Mouse (Mus musculus) hindbrain, embryonic 14.5 days (tissue): ENCODE measurements around the gene Gys2. TPM values are rescaled to one million over a fixed set of nuclear protein-coding genes. Genes with fewer than 3 reads are reported as not detected.

Experiments
- ATAC-seq: fragments of 200-750 bp; cut with Nextera tagmentation; 2 replicates; pipeline ENCODE4 v1.8.0; 2017; ENCODE audit warnings: moderate number of reproducible peaks, mild to moderate bottlenecking, moderate TSS enrichment, moderate library complexity; ENCODE audit not compliant: low FRiP score
- DNase-seq: peaks from one replicate; pipeline ENCODE4 v3.0.0-alpha.2; 2015; ENCODE audit warnings: low spot score
- H3K27ac ChIP-seq: fragments of 300-500 bp; sonication (generic); 2 replicates; pipeline ENCODE4 v1.5.1; 2014; ENCODE audit warnings: mild to moderate bottlenecking, moderate library complexity
- H3K27me3 ChIP-seq: fragments of 300-500 bp; sonication (generic); 2 replicates; pipeline ENCODE4 v1.6.1; 2014; ENCODE audit warnings: mild to moderate bottlenecking, low read length, mixed read lengths; ENCODE audit not compliant: control insufficient read depth, insufficient read depth
- H3K36me3 ChIP-seq: fragments of 300-500 bp; sonication (generic); replicated peaks from 2 replicates; pipeline ENCODE4 v1.6.1; 2014; ENCODE audit not compliant: control insufficient read depth, insufficient read depth
- H3K4me1 ChIP-seq: fragments of 300-500 bp; sonication (generic); replicated peaks from 2 replicates; pipeline ENCODE4 v1.6.1; 2014; ENCODE audit warnings: antibody characterized with exemption, low read length, mixed read lengths; ENCODE audit not compliant: control insufficient read depth, insufficient read depth
- H3K4me2 ChIP-seq: fragments of 300-500 bp; sonication (generic); replicated peaks from 2 replicates; pipeline ENCODE4 v1.6.1; 2014; ENCODE audit warnings: mild to moderate bottlenecking, moderate library complexity
- H3K4me3 ChIP-seq: fragments of 300-500 bp; sonication (generic); replicated peaks from 2 replicates; pipeline ENCODE4 v1.5.1; 2014; ENCODE audit warnings: mild to moderate bottlenecking, low read length
- H3K9ac ChIP-seq: fragments of 300-500 bp; sonication (generic); 2 replicates; pipeline ENCODE4 v1.6.1; 2014
- H3K9me3 ChIP-seq: fragments of 300-500 bp; sonication (generic); 2 replicates; pipeline ENCODE4 v1.6.1; 2016; ENCODE audit warnings: low read length; ENCODE audit not compliant: control insufficient read depth
- WGBS: fragments of 180-500 bp; shearing (Covaris S2); extraction: QIAGEN DNeasy Blood & Tissue Kit; methylation state at CpG from one replicate; pipeline ENCODE4 v1.1.7; 2014; 5-methylcytosine and 5-hydroxymethylcytosine counted together
- polyA plus RNA-seq: library from polyadenylated mRNA; unstranded; fragments of >200 nt; fragmentation: Nextera tagmentation; extraction: Ambion mirVana; gene quantifications from 2 replicates; pipeline ENCODE4 v1.2.1, GENCODE M21; 2014

Gene Gys2
- polyA plus RNA-seq, 1 experiment from 2014 or later: 0.07 TPM

- DNase-seq (peak; percentile 98), ATAC-seq (peak; percentile 100)
- Histone ChIP-seq H3K27me3 (no peaks in the 10 kb centered on the region), H3K36me3 (no peaks in the 10 kb centered on the region), H3K9me3 (no peaks in the 10 kb centered on the region), H3K4me1 (peaks cover 8% of the 10 kb centered on the region), H3K27ac (0 out of 2 replicates have a peak within 1 kb of the TSS, but pooled peaks have one; percentile 38), H3K9ac (peak within 1 kb of the TSS; percentile 87), H3K4me2 (peak within 1 kb of the TSS; percentile 88), H3K4me3 (peak within 1 kb of the TSS; percentile 100)
- under 1% methylated on average over 79 of the region's 87 CpGs for WGBS
Measured at GRCm38 (mm10) chr6:142387011-142387754, 85.7 kb downstream of the Gys2 start, which contains the start of the genes Recql and Golt1b. Gene Recql (minus strand): TSS chr6:142387087. Gene Golt1b (plus strand): TSS chr6:142387221.

GRCm38 (mm10) chr6:142386285-142387010 is 86.5 kb downstream of the Gys2 start:
- Histone ChIP-seq H3K27ac (no peak overlapping the region), H3K4me3 (peak overlapping the region; percentile 100), H3K27me3 (no peaks in the 10 kb centered on the region), H3K4me2 (peak overlapping the region; percentile 83), H3K4me1 (peaks cover 8% of the 10 kb centered on the region), H3K9me3 (no peaks in the 10 kb centered on the region), H3K36me3 (no peaks in the 10 kb centered on the region), H3K9ac (peak overlapping the region; percentile 59)
- ATAC-seq (peak; percentile 87), DNase-seq (no peak)
- 7% methylated on average over 31 of the region's 31 CpGs for WGBS

- 94% methylated on average over 9 of the region's 9 CpGs for WGBS
- H3K27me3 ChIP-seq: no peaks in the 10 kb centered on the region
- no peak overlapping the region for H3K4me2 ChIP-seq
- H3K4me1 ChIP-seq: peaks cover 8% of the 10 kb centered on the region
- no peak overlapping the region for H3K27ac ChIP-seq
- H3K9me3 ChIP-seq: no peaks in the 10 kb centered on the region
- H3K36me3 ChIP-seq: no peaks in the 10 kb centered on the region
- DNase-seq (no peak), ATAC-seq (no peak)
- no peak overlapping the region for H3K9ac ChIP-seq
- no peak overlapping the region for H3K4me3 ChIP-seq
Measured at GRCm38 (mm10) chr6:142384521-142384920, 88.4 kb downstream of the Gys2 start.

- Histone ChIP-seq H3K4me2 (no peak overlapping the region), H3K9me3 (no peaks in the 10 kb centered on the region), H3K27ac (no peak overlapping the region), H3K4me1 (peaks cover 4% of the 10 kb centered on the region), H3K9ac (no peak overlapping the region), H3K27me3 (no peaks in the 10 kb centered on the region), H3K4me3 (no peak overlapping the region), H3K36me3 (peaks cover 8% of the 10 kb centered on the region)
- WGBS: 93% methylated on average over 7 of the region's 7 CpGs
- ATAC-seq (no peak), DNase-seq (no peak)
Measured at GRCm38 (mm10) chr6:142381615-142382014, 91.3 kb downstream of the Gys2 start.

GRCm38 (mm10) chr6:142379961-142380360 is 92.9 kb downstream of the Gys2 start:
- Histone ChIP-seq H3K9ac (no peak overlapping the region), H3K4me2 (no peak overlapping the region), H3K4me3 (no peak overlapping the region), H3K27me3 (no peaks in the 10 kb centered on the region), H3K9me3 (no peaks in the 10 kb centered on the region), H3K36me3 (peaks cover 24% of the 10 kb centered on the region), H3K27ac (no peak overlapping the region), H3K4me1 (no peaks in the 10 kb centered on the region)
- ATAC-seq (no peak), DNase-seq (no peak)
- 95% methylated on average over 6 of the region's 6 CpGs for WGBS

- WGBS: 94% methylated on average over 8 of the region's 8 CpGs
- no peak overlapping the region for H3K9ac ChIP-seq
- H3K4me2 ChIP-seq: no peak overlapping the region
Measured at GRCm38 (mm10) chr6:142378576-142379330, 94.2 kb downstream of the Gys2 start.

GRCm38 (mm10) chr6:142377081-142377480 is 95.8 kb downstream of the Gys2 start:
- DNase-seq: no peak
- no peaks in the 10 kb centered on the region for H3K4me1 ChIP-seq
- H3K27ac ChIP-seq: no peak overlapping the region
- H3K36me3 ChIP-seq: peaks cover 49% of the 10 kb centered on the region
- H3K27me3 ChIP-seq: no peaks in the 10 kb centered on the region
- WGBS: 56% methylated on average over 1 of the region's 1 CpGs
- no peak for ATAC-seq
- H3K9ac ChIP-seq: no peak overlapping the region
- no peak overlapping the region for H3K4me2 ChIP-seq
- H3K9me3 ChIP-seq: no peaks in the 10 kb centered on the region
- no peak overlapping the region for H3K4me3 ChIP-seq

More at GRCm38 (mm10) chr6:142378576-142379330, 94.2 kb downstream of the Gys2 start:
- H3K27me3 ChIP-seq: no peaks in the 10 kb centered on the region
- H3K9me3 ChIP-seq: no peaks in the 10 kb centered on the region
- no peak overlapping the region for H3K4me3 ChIP-seq
- no peak for ATAC-seq
- peaks cover 36% of the 10 kb centered on the region for H3K36me3 ChIP-seq
- DNase-seq: no peak
- H3K27ac ChIP-seq: no peak overlapping the region
- H3K4me1 ChIP-seq: no peaks in the 10 kb centered on the region
